Mouse (Mus musculus) adrenal gland, adult (tissue): ENCODE measurements around the gene Crabp2.

Experiments
- DNase-seq, 2 experiments: peaks; one replicate each; pipeline ENCODE4 v3.0.0; 2022 to 2023; ENCODE audit warnings: low spot score in 1 of 2; ENCODE audit not compliant: inconsistent age in 2 of 2

The Crabp2 gene

DNA sequence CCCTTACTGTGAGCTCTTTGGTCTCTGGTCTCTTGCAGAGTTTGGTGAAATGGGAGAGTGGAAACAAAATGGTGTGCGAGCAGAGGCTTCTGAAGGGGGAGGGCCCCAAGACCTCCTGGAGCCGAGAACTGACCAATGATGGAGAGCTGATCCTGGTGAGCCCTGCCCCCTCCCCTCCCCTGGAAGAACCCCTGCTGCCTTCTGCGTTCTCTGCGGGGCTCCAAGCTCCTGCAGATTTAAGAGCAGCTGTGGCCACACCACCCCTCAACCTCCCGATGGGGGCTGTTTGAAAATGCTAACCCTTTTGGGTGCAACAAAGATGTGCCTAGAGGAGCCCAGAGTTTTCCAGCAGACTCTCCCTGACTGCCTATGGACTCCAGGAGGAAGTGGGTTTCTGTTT is 4.0 kb downstream of the Crabp2 start:
- DNase-seq = no peak

DNA sequence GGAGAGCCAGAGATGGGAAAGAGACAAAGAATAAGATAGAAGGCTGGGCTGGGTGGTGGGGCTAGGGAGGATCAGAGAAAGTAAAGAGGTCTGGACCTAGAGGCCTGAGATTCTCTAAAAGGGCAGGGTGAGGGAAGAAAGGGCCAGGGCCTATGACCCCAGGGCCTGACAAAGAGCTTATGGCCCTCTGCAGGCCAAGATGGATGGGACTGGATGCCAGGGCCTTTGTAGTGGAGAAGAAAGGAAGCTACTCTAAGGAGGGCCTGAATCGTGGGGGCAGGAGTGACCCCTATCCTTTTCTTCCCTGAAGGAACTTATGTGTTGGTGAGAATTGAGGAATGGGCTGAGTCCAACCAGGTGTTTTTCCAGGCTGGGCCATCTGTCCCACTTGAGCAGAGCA is 9.6 kb downstream of the Crabp2 start:
- no peak for DNase-seq

DNA sequence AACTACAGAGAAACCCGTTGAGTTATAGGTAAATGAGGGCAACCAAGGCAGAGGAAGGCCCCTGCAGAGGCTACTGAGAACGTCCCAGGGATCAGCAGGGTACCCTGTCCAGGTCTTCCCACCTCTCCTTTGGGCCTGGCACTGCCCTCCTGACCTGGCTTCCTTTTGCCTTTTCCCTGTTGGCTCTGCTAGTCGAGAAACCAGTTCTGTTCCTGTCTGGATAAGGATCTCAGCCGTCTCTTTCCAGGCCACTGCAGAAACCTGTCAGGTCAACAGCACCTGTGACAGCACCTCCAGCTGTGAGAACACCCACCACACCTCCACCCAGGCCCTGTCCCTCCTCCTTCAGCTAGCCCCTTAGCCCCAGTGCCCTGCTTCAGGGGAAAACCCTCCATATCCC is 10.0 kb downstream of the Crabp2 start:
- no peak for DNase-seq

DNA sequence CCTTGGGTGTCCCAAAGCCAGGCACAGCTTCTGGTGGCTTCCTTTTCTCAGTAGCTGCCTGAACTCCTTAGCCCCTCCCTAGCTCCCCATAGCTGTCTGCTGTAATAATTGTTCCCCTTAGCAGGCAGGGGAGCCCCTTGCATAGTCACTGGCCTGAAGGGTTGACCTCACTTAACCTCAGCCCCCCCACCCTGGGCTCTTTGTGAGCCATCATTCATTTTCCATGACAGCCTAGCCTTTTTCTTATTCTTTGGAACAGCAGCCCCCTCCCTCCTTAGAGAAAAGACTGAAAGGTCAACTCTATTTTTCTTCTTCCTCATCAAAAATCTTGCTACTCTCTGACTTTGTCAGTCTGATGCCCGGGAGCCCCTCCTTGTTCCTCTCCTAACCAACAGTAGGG is 10.5 kb downstream of the Crabp2 start:
- DNase-seq = no peak

DNA sequence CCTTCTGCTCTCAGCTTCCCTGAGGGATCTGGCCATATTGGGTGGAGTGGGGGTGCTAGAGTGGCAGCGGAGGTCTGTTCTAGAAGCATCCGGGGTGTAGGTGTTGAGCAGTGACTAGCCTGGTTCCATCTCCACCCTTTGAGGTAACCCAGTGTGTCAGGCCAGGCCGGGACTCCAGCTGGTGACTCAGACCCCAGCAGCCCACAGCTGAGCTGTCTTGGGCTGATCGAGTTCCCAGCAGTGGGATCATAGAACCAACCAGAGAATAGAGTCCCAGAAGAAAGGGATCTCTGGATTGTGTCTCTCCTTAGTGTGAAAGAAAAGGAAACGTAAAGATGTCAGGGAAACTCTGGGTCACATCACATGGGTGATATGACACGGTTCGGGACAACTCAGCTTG is 10.9 kb downstream of the Crabp2 start:
- DNase-seq = no peak

DNA sequence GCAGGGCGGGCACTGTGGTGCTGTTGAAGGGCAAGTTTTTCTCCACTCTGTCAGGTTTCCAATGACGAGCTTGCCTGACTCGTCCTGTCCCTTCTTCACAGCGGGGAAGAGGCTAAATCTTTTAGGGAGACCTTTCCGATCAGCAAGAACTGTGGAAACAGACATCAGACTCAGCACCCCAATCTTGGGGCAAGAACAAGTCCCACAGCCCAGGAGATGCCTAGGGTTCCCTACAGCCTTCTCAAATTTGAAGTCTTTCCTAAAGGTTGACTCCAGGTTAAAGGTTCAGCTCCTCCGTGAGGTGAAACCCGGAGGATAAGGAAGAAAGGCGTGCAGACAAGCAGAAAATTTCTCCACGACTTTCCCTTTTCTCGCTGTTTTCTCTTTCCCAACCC is 11.7 kb downstream of the Crabp2 start:
- no peak for DNase-seq

DNA sequence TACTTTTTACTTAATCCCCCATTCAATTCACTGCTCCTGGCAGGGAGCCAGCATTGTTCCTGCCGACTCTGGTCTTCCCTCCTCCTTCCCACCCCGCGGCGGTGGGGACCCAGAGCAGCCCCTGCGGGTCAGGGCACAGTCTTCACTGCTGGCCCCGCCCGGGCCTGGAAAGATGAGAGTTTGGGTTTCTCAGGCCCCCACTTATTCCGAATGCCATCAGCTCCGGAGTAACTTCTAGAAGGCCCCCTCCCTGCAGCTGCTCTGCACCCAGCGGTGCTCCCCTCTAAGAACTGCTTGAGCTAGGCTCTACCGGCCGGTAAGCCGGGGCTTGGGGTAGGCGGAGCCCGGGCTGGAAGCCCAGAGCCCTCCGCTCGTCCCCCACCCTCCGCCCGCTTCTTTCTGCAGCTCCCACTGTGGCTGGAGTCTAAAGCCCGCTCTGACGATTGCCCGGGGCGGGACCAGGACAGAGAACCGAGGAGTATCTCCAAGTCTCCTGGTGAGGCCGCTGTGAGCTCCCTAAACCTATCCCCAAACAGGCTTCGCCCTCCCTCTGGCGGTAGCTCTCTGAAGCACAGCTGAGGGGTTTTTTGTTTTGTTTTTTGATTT is 12.2 kb downstream of the Crabp2 start:
- peak; percentile 87 to 94 for DNase-seq

DNA sequence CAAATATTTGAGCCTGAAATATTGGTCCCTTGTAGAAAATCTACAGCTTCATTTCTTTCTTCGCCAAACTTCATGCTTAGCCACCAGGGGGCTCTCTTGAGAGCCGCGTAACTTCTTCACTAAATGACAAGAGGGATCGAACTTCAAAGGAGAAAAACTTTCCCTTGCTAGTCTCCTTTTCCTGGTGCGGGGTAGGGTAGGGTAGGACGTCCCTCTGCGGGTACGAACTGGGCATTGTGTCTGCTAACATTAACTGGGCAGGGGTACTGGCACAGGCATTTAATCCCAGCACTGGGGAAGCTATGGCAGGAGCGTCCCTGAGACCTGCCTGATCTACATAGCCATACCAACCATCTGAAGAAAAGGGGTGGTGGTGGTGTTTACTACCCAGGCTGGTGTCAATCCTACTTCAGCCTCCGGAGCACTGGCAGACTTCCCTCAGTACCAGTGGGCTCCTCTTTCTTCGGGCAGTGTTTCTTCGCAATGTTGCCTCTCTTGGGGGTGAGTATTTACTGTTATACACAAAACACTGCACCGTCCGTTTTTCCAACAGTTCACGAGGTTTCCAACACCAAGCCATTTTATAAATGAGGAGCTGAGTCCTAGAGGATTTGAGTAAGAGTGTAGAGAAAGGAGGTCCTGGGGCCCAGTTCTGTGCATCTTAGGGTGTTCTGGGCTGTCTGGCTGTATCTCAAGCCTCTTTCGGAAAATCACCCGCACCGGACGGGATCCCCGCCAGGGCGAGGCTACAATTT is 21.9 kb downstream of the Crabp2 start:
- DNase-seq = peak; percentile 57 to 88

DNA sequence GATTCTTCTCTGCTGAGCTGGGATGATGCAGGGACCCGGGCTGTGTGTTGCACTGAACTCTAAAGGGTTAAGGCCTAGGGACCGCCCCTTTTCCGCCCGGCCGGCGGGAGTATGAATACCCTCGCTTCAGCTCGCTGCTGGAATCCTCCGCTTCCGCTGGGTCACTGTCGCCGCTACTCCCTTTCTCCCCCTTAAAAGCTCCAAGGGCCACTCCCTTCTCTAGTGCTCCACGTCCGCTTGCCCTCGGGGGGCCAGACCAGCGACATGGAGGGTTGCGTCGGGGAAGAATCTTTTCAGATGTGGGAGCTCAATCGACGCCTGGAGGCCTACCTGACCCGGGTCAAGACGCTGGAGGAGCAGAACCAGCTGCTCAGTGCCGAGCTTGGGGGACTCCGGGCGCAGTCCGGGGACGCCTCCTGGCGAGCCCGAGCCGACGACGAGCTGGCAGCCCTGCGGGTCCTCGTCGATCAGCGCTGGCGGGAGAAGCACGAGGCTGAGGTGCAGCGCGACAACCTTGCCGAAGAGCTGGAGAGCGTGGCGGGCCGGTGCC is 22.5 kb downstream of the Crabp2 start, which contains the start of gene Nes:
Gene Nes (plus strand): TSS at position 140 of the 550 bp plus-strand sequence.
- DNase-seq = peak; percentile 47 to 76

DNA sequence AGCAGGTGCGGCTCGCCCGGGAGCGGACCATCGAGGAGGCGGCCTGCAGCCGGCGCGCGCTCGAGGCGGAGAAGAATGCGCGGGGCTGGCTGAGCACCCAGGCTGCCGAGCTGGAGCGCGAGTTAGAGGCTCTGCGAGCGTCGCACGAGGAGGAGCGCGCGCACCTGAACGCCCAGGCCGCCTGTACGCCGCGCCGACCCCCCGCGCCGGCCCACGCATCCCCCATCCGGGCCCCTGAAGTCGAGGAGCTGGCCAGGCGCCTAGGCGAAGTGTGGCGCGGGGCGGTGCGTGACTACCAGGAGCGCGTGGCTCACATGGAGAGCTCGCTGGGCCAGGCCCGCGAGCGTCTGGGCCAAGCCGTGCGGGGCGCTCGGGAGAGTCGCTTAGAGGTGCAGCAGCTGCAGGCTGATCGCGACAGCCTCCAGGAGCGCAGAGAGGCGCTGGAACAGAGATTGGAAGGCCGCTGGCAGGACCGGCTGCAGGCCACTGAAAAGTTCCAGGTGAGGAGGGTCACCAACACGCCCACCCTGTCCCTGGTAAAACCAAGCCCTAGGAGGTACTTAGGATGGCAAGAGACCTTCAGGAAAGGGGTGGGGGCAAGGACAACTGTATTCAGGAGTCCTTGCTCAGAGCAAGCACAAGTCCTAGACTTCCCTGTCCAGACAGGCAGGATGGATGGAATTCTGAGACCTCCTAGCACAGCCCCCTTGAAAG is 23.2 kb downstream of the Crabp2 start:
- DNase-seq = no peak

DNA sequence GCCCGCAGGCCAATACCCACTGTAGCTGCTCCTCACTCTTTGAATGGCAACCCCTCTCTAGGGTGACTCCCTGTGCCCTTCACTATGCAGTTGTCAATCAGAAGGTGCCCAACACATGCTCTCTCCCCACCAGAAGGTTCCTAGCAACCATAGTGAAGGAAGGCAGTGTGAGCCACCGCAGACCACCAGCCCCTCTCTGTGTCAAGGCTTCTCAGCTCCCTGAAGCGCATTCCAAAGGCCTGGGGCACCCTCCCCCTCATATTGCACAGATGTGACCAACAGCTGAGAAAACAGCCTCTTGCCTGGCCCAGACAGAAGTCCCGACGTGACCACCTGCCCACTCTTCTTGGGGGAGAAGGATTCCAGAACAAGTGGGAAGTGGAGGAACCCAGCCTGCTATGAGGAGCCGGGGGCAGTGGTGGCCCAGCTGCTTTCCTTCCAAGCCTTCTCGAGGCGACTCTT is 23.8 kb downstream of the Crabp2 start:
- no peak for DNase-seq

DNA sequence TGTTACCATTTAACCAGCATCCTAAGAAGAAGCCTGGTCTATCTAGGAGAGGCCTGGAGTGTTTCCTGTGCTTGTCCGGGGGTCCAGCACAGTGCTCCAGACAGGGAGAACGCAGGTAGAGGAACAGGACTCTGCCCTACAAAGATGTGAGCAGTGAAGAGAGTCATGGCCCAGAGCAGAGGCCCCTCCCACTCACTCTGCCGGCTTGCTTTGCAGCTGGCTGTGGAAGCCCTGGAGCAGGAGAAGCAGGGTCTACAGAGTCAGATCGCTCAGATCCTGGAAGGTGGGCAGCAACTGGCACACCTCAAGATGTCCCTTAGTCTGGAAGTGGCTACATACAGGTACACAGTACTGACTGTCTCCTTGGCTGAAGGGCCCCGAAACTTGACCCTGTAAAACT is 24.3 kb downstream of the Crabp2 start:
- no peak for DNase-seq

DNA sequence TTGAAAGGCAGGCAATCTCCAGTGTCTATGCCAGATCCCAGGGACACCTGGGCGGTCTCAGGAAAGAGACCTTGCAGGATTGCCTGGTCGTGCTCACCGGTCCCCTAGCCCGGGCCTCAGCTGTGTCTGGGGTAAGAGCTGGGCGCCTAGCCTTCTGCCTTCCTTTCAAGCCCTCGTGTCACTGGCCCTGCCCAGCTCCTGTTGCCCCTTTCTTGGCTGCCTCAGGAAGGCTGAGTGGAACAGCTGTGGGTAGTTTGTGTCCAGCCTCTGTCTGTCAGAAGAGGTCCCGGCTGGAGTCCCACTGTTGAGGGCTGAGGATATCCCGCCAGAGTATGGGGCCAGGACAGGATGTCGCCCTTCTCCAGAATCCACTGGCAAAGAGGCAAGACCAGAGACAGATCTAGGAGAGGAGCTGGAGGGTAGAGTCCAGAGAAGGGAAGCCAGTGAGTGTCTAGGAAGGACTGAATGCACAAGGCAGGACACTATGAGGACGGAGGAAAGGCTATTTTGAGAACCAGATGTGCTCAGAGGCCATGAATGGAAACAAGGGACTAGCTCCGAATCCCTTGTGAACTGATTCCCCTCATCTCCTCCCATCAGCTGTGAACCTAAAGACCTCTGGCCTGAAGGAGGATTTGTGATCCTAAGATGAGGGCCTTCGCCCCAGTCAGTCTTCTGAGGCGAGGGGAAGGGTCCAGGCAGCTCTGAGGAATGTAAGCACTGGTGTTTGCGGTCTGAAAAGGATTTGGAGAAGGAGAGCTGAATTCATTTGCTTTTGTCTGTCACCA is 25.3 kb downstream of the Crabp2 start:
- no peak for DNase-seq

DNA sequence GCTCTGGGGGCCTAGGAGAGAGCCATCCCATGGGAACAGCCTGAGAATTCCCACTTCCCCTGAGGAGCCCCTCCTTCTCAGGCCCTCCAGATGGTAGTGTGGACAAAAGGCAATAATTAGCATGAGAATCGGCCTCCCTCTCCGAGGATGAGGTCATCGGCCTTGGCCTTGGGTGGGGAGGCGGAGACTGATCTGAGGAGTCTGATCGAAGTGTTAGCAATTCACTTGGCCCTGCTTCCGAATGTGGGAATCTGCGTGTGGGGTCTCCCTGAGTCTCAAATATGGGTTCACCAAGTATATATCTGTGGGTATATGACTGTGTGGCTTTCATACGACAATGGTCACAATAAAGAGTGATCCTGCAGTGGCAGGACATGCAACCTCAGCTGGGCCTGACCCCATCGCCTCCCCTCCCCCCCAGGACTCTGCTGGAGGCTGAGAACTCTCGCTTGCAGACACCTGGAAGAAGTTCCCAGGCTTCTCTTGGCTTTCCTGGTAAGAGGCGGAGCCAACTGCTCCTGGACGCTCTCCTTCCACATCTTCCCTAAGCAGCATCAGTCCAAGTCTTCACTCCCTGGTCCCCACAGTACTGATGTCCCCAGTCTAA is 26.0 kb downstream of the Crabp2 start:
- peak; percentile 62 to 82 for DNase-seq

DNA sequence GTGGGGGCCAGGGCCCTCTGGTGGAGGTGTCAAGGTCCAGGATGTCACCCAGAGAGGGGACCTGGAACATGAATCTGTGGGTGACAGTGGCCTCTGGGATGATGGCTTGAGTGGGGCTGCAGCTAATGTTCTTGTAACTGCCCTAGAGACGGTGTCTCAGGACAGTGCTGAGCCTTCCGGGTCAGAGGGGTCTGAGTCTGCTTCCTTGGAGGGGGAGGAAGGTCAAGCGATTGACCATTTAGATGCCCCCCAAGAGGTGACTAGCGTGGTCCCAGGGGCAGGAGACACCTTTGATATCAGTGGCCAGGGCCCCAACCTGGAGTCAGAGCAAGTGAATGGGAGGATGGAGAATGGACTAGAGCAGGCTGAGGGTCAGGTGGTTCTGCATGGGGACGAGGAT is 31.0 kb downstream of the Crabp2 start:
- no peak for DNase-seq

DNA sequence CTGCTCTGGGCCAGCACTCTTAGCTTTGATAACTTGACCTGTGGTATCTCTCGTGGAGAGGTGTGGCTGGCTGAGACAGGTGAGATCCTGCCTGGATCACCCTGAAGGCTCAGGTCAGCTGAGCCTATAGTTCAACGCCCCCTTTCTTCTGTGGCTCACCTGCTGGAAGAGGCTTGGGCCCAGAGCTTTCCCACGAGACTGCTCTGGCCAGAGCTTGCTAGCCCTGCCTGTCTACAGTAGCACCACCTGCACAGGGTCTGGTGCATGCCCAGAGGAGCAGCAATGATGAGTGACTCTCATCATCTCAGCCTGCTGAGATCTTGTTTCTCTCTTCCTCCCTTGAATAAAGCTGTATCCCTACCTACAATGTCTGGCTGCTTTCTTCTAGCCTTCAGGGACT is 31.6 kb downstream of the Crabp2 start:
- DNase-seq = no peak

DNA sequence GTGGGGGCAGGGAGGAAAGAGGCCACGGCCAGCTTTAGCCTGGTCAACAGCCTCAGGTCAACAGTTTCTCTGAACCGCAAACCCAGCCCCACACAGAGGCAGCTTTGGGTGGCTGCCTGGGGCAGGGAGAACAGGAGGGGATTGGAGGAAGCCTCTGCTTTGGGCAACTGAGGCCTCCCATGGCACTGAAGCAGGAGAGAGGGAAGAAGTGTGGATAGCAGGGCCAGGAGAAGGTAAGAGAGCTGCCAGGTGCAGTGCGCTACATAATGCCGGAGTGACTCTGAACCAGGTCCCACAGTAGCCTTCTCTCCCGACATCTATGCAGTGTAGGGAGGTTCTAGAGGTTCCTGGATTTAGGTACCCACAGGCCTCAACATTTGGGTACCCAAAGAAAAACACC is 32.3 kb downstream of the Crabp2 start:
- DNase-seq = no peak

DNA sequence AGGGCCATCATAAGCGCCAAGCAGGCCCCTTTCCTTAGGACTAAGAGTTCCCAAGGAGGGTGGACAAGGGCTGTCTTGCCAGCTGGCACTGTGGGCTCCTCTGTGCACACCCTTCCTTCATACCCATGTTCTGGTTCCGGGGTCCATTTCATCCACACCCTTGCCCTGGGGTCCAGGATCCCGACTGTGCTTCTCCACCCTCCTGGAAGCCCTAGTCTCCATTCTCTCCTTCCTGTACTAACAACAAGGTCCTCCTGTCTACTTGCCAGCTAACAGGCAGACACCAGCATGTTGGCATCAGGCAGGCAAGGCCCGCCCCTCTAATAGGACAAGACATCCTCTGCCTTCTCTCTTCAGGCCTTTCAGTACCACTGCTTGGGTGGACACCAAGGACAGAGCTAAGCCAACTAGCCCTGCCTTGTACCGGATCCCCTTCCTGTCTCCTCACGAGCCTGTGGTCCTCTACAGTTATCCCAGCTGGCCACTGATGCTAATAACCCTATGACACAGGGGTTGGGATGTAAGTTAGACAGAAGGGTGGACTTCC is 32.8 kb downstream of the Crabp2 start:
- DNase-seq = no peak

DNA sequence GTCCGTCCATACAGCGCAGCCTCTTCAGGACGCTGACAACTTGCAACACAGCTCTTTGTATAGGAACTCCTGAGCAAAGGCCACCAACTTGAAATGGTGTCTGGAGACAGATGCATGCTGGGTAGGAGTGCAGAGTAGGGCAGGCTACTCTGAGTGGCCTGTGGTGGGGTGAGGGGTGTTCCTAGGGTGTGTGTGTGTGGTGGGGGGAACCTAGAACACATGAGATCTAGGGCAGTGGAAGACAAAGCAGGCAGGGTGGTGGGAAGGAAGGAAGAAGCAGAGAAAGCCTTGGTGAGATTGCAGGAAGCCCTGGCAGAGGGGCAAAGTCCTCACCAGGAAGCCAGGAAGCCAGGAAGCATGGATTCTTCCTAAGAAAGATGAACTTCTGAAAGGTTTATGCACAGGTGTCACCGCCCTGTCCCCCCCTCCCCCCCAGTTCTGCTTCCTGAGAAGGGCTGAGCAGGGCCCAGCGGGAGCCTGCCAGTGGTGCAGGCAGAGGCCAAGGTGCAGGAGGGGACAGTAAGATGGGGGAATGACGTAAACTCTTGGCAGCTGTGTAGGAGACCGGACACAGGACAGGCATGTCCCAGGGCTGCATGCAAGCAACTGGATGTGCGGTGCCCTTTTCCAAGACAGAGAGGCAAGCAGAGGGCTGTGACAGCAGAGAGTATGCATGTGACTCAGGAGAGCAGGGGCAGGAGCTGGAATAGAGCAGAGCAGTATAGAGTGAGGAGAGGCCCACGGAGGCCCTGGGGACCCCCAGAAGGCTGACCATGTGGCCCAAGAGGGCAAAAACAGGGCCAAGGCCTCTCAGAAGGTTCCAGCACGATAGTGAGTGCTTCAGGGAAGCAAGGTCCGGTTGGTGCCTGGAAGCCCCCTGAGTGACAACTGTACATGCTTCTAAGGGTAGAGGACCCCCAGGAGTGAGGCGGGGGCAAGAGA is 33.7 kb downstream of the Crabp2 start:
- DNase-seq = peak; percentile 81 to 87
